Mouse (Mus musculus) hindlimb bud, embryonic 11.5 days (tissue): Measurements from ENCODE around the gene Vinac1.

ENCODE experiments used
- DNase-seq: peaks from one replicate; pipeline ENCODE4 v3.0.0-alpha.2; 2012; ENCODE audit warnings: low read depth, low spot score; ENCODE audit errors: extremely low spot score

Gene Vinac1

GRCm38 (mm10) chr2:129047811-129048210 is at the start of gene Vinac1:
Vinac1 (minus strand) TSS chr2:129048172.
- DNase-seq, result no peak

- DNase-seq, result no peak
Observed at GRCm38 (mm10) chr2:129093926-129094724, 46.2 kb upstream of the Vinac1 start.

- DNase-seq, result no peak
Observed at GRCm38 (mm10) chr2:129092810-129093209, 44.8 kb upstream of the Vinac1 start.

- DNase-seq, result no peak
Observed at GRCm38 (mm10) chr2:129090370-129090769, 42.4 kb upstream of the Vinac1 start.

- DNase-seq, result no peak
Observed at GRCm38 (mm10) chr2:129087520-129087919, 39.5 kb upstream of the Vinac1 start.

- DNase-seq, result peak; percentile 8
Observed at GRCm38 (mm10) chr2:129084959-129085358, 37.0 kb upstream of the Vinac1 start.

GRCm38 (mm10) chr2:129083514-129083913 is 35.5 kb upstream of the Vinac1 start:
- no peak for DNase-seq

- DNase-seq, result no peak
Observed at GRCm38 (mm10) chr2:129081097-129081496, 33.1 kb upstream of the Vinac1 start.

GRCm38 (mm10) chr2:129079194-129079593 is 31.2 kb upstream of the Vinac1 start:
- no peak for DNase-seq

- DNase-seq, result no peak
Observed at GRCm38 (mm10) chr2:129078313-129078712, 30.3 kb upstream of the Vinac1 start.

GRCm38 (mm10) chr2:129070296-129070695 is 22.3 kb upstream of the Vinac1 start:
- no peak for DNase-seq

- DNase-seq, result peak; percentile 18
Observed at GRCm38 (mm10) chr2:129066326-129066725, 18.4 kb upstream of the Vinac1 start.

GRCm38 (mm10) chr2:129065437-129066282 is 17.7 kb upstream of the Vinac1 start, which contains the start of gene Ttl:
Ttl (plus strand) TSS chr2:129065942.
- peak; percentile 5 for DNase-seq

- no peak for DNase-seq
Observed at GRCm38 (mm10) chr2:129061456-129062059, 13.6 kb upstream of the Vinac1 start.

GRCm38 (mm10) chr2:129057920-129058361 is 10.0 kb upstream of the Vinac1 start:
- no peak for DNase-seq

- no peak for DNase-seq
Observed at GRCm38 (mm10) chr2:129057256-129057655, 9.3 kb upstream of the Vinac1 start.

- DNase-seq, result no peak
Observed at GRCm38 (mm10) chr2:129056597-129056996, 8.6 kb upstream of the Vinac1 start.

- DNase-seq, result no peak
Observed at GRCm38 (mm10) chr2:129055741-129056140, 7.8 kb upstream of the Vinac1 start.

GRCm38 (mm10) chr2:129052451-129052983 is 4.5 kb upstream of the Vinac1 start:
- DNase-seq, result no peak

GRCm38 (mm10) chr2:129046846-129047196 is 1.2 kb downstream of the Vinac1 start:
- DNase-seq, result no peak

- DNase-seq, result no peak
Observed at GRCm38 (mm10) chr2:129046172-129046845, 1.7 kb downstream of the Vinac1 start.
